28 mouse cellular contexts compared by ENCODE assay signal in the genomic region with DNA sequence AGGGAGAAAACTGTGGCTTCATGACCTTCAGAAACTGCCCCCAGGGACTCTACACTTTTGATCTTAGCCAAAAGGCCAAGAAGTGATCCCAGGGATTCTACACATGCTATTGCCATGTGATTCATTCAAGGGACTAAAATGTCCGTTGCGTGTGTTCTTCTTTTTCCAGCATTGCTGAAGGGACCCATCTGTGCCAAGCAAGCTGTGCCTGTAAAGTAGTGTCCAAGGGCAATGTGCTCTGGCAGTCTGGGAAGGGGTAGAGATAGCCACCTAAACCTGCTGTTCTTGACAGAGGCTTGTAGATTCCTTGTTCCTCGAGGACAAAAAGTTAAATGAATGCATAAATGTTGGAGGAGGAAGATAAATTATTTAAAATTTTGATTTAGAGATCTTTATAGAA.
"Had no signal": no experiment of that assay in that cellular context is flagged by ENCODE, and none has a peak within 500 bp of the region (broad histone marks: within the 10 kb centered on the region; RNA-seq: fewer than 3 reads in every experiment).

No protein-coding gene starts in this region.

- H3K4me2 ChIP-seq: heart, embryonic 12.5 days; hindbrain, embryonic 12.5 days; hindbrain, embryonic 14.5 days; intestine, embryonic 15.5 days; limb, embryonic 12.5 days; liver, embryonic 11.5 days; liver, embryonic 13.5 days; liver, embryonic 15.5 days had no signal

- H3K4me3 ChIP-seq: heart, embryonic 10.5 days; heart, embryonic 12.5 days; hindbrain, embryonic 10.5 days; hindbrain, embryonic 12.5 days; intestine, embryonic 15.5 days; layer of hippocampus, adult 2 months; left cerebral cortex, adult 2 months; limb, embryonic 10.5 days; limb, embryonic 12.5 days; liver, embryonic 13.5 days; liver, embryonic 15.5 days had no signal

- ATAC-seq: hindbrain, embryonic 16.5 days; inflammation-experienced regulatory T-cells, adult 6 months; intestine, embryonic 15.5 days; intestine, postnatal 0 days; liver, postnatal 0 days had no signal

- H3K9me3 ChIP-seq: heart, embryonic 10.5 days; heart, embryonic 12.5 days; hindbrain, embryonic 10.5 days; hindbrain, embryonic 12.5 days; intestine, embryonic 15.5 days; limb, embryonic 10.5 days; limb, embryonic 12.5 days; liver, embryonic 13.5 days; liver, embryonic 15.5 days had no signal

- H3K27ac ChIP-seq: heart, embryonic 10.5 days; hindbrain, embryonic 10.5 days; hindbrain, embryonic 12.5 days; hindbrain, embryonic 14.5 days; intestine, embryonic 15.5 days; layer of hippocampus, adult 2 months; left cerebral cortex, adult 2 months; limb, embryonic 10.5 days; limb, embryonic 12.5 days; liver, embryonic 13.5 days; liver, embryonic 15.5 days had no signal

- H3K4me1 ChIP-seq: heart, embryonic 10.5 days; heart, embryonic 12.5 days; hindbrain, embryonic 10.5 days; hindbrain, embryonic 12.5 days; intestine, embryonic 15.5 days; limb, embryonic 10.5 days; limb, embryonic 12.5 days; liver, embryonic 13.5 days; liver, embryonic 15.5 days had no signal

- H3K9ac ChIP-seq: heart, embryonic 12.5 days; hindbrain, embryonic 12.5 days; hindbrain, embryonic 14.5 days; intestine, embryonic 15.5 days; limb, embryonic 12.5 days; liver, embryonic 13.5 days; liver, embryonic 15.5 days; liver, postnatal 0 days had no signal

- H3K27me3 ChIP-seq: heart, embryonic 12.5 days; hindbrain, embryonic 12.5 days; intestine, embryonic 15.5 days; limb, embryonic 12.5 days; liver, embryonic 13.5 days; liver, embryonic 15.5 days had no signal

- H3K36me3 ChIP-seq: heart, embryonic 10.5 days; heart, embryonic 12.5 days; hindbrain, embryonic 10.5 days; hindbrain, embryonic 12.5 days; intestine, embryonic 15.5 days; limb, embryonic 10.5 days; limb, embryonic 12.5 days; liver, embryonic 13.5 days; liver, embryonic 15.5 days had no signal

- DNase-seq: gastrocnemius, postnatal 10 days; gastrocnemius, postnatal 25 days; heart, adult 18-20 months; heart, postnatal 10 days; heart, postnatal 4 days; kidney, adult 18-20 months; kidney, adult 8-10 months; kidney, postnatal 10 days; kidney, postnatal 25 days; kidney, postnatal 4 days; liver; liver, embryonic 13.5 days; liver, postnatal 0 days had no signal
